Mouse (Mus musculus) embryonic facial prominence, embryonic 13.5 days (tissue): ENCODE data around the gene Vtcn1. TPM values are rescaled to one million over a fixed set of nuclear protein-coding genes. Genes with fewer than 3 reads are reported as not detected.

Experiments used
- ATAC-seq: fragments of 200-750 bp; cut with Nextera tagmentation; 2 replicates; pipeline ENCODE4 v1.8.0; 2017; ENCODE audit warnings: low read depth; ENCODE audit not compliant: insufficient number of reproducible peaks, insufficient read depth, low FRiP score, low TSS enrichment
- H3K27ac ChIP-seq: fragments of 300-500 bp; sonication (generic); 2 replicates; pipeline ENCODE4 v1.5.1; 2015; ENCODE audit warnings: moderate library complexity, mild to moderate bottlenecking, inconsistent platforms
- H3K27me3 ChIP-seq: fragments of 300-500 bp; sonication (generic); 2 replicates; pipeline ENCODE4 v1.6.1; 2015; ENCODE audit warnings: mild to moderate bottlenecking, inconsistent platforms
- H3K36me3 ChIP-seq: fragments of 300-500 bp; sonication (generic); 2 replicates; pipeline ENCODE4 v1.6.1; 2015; ENCODE audit warnings: mild to moderate bottlenecking, inconsistent platforms
- H3K4me1 ChIP-seq: fragments of 300-500 bp; sonication (generic); 2 replicates; pipeline ENCODE4 v1.6.1; 2015; ENCODE audit warnings: inconsistent platforms
- H3K4me2 ChIP-seq: fragments of 300-500 bp; sonication (generic); 2 replicates; pipeline ENCODE4 v1.6.1; 2015; ENCODE audit warnings: moderate library complexity, mild to moderate bottlenecking, inconsistent platforms
- H3K4me3 ChIP-seq: fragments of 300-500 bp; sonication (generic); 2 replicates; pipeline ENCODE4 v1.5.1; 2015; ENCODE audit warnings: mild to moderate bottlenecking, inconsistent platforms
- H3K9ac ChIP-seq: fragments of 300-500 bp; sonication (generic); 2 replicates; pipeline ENCODE4 v1.6.1; 2015; ENCODE audit warnings: mild to moderate bottlenecking, inconsistent platforms
- H3K9me3 ChIP-seq: fragments of 300-500 bp; sonication (generic); 2 replicates; pipeline ENCODE4 v1.6.1; 2016; ENCODE audit warnings: inconsistent platforms
- WGBS: fragments of 180-500 bp; shearing (Covaris S2); methylation state at CpG from one replicate; pipeline ENCODE4 v1.1.7; 2015; ENCODE audit warnings: mixed read lengths; 5-methylcytosine and 5-hydroxymethylcytosine counted together
- polyA plus RNA-seq: library from polyadenylated mRNA; unstranded; fragments of >200 nt; fragmentation: Nextera tagmentation; extraction: Ambion mirVana; gene quantifications from 2 replicates; pipeline ENCODE4 v1.2.1, GENCODE M21; 2015

The Vtcn1 gene
- polyA plus RNA-seq, 1 experiment from 2014 or later: 0.20 TPM

DNA sequence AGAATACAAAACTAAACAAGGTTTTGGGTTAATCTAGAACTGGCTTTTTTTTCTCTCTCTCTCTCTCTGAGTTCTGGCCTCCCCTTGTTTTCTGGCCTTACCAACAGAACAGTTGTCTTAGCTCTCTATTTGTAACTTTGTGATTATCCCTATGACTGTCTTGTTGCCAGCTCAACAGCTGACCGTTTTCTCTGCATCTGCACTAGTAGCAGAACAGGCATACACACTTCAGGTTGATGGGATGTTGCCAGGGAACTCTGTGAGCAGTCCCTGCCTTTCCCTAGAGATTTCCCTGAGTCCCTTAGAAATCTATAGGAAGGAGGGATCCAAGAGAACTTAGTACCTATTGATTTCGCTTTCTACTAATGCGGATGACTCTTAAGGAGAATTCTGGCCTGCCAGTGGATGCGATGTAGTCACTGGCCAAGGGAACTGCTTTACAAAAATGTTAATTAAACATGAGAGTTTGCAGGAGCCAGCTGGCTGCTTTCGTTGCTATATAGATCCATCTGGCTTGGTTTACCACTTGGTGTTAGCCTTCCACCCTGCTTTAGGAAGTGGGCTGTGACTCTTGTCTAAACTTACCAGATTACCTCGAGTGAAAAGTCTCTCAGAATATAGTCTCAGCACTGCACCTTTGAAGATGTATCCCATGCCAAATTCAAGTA is 98.9 kb downstream of the Vtcn1 start:
- 74% methylated on average over 6 of the region's 6 CpGs for WGBS
- ATAC-seq: no peak
- no peak overlapping the region for H3K4me3 ChIP-seq
- H3K4me1 ChIP-seq: peaks cover 42% of the 10 kb centered on the region
- H3K36me3 ChIP-seq: peaks cover 28% of the 10 kb centered on the region
- no peak overlapping the region for H3K4me2 ChIP-seq
- H3K9ac ChIP-seq: no peak overlapping the region
- no peak overlapping the region for H3K27ac ChIP-seq
- no peaks in the 10 kb centered on the region for H3K9me3 ChIP-seq
- no peaks in the 10 kb centered on the region for H3K27me3 ChIP-seq

DNA sequence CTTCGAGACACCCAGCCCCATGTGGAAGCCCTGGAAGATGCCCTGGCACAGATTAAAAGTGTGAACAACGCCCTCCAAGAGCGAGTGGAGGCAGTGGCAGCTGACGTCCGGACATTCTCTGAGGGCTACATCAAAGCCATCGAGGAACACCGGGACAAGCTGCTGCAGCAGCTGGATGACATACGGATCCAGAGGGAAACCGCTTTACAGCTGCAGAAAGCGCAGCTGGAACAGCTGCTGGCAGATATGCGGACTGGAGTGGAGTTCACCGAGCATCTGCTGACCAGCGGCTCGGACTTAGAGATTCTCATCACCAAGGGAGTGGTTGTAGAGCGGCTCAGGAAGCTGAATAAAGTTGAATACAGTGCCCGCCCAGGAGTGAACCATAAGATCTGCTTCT is 99.9 kb downstream of the Vtcn1 start:
- no peak overlapping the region for H3K27ac ChIP-seq
- no peak overlapping the region for H3K4me3 ChIP-seq
- H3K4me1 ChIP-seq: peaks cover 42% of the 10 kb centered on the region
- H3K4me2 ChIP-seq: no peak overlapping the region
- no peaks in the 10 kb centered on the region for H3K9me3 ChIP-seq
- no peak for ATAC-seq
- WGBS: 77% methylated on average over 16 of the region's 16 CpGs
- H3K36me3 ChIP-seq: peaks cover 38% of the 10 kb centered on the region
- no peak overlapping the region for H3K9ac ChIP-seq
- no peaks in the 10 kb centered on the region for H3K27me3 ChIP-seq

DNA sequence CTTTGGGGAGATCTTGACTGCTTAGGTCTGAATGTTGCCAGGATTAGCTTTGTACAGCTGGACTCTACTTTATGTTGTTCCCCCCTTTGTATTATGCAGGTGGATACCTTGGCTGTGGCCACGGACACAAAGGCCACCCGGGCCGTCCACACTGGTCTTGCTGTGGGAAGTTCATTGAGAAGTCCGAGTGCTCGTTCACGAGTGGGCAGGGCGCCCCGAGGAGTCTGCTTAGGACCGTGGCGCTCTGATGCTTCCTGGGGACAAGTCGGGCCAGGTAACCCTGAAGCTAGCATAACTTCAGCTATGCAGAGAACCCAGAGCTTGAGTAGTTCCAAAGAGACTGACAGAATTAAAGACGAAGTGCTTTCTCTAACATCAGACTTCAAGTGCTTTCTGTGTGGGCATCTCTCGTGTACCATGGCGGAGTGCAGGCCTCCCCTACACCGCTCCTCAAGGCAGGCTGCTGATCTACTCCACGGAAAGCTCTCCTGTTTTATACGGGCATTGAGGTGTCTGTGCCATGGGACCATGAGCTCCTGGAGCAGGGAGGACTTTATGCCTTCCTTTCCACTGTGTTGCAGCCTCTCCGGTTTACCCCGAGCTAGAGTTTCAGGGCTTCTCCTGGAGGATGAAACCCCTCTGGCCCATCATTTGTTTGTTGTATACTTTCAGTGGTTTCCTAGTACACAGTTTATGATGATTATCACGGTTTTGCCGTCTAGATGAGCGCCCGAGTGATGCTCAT is 106.2 kb downstream of the Vtcn1 start:
- no peak for ATAC-seq
- H3K27me3 ChIP-seq: no peaks in the 10 kb centered on the region
- H3K9ac ChIP-seq: no peak overlapping the region
- 93% methylated on average over 23 of the region's 23 CpGs for WGBS
- peaks cover 7% of the 10 kb centered on the region for H3K4me1 ChIP-seq
- H3K4me3 ChIP-seq: no peak overlapping the region
- H3K36me3 ChIP-seq: peaks cover 76% of the 10 kb centered on the region
- no peak overlapping the region for H3K4me2 ChIP-seq
- H3K9me3 ChIP-seq: no peaks in the 10 kb centered on the region
- H3K27ac ChIP-seq: no peak overlapping the region

DNA sequence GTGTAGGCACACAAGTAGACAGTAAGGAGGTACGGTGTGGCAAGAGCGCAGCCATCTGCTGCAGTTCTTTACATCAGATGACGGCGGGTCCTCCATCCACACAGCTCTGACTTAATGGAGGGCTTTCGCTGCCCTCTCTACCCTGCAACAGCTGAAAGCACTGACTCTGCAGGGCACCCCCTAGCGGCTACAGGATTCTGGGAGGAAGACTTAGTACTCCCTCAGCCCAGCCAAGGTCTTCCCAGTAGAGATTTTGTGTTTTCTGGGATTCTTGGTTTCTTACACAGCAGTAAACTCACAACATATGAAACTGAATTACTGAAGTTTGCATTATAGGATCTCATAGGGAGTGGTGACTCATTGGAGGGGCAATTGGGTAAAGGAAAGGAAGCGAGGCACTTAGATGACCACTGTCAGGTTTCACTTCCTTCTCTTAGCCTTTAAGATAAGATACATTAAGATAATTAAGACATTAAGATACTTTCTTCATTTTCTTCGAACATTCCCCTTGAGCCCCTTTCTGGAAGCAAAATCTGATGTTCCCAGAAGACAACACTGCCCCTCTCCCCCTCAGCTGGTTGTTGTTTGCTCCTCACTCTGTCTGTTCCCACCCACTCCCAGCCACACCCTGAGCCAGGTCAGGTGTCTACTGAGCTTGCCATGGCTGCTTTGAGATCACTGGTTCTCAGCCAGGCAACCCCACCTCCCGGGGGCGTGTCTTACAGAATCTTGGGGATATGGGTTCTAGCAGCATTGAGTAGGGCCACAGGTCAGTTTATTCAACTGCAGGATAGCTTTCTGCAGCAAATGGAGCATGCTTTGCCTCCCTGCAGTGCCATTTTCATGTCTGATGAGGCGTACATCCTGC is 107.1 kb downstream of the Vtcn1 start:
- H3K9me3 ChIP-seq: no peaks in the 10 kb centered on the region
- ATAC-seq: no peak
- 80% methylated on average over 11 of the region's 11 CpGs for WGBS
- no peak overlapping the region for H3K4me2 ChIP-seq
- peaks cover 78% of the 10 kb centered on the region for H3K36me3 ChIP-seq
- H3K27ac ChIP-seq: no peak overlapping the region
- H3K4me1 ChIP-seq: no peaks in the 10 kb centered on the region
- H3K4me3 ChIP-seq: no peak overlapping the region
- H3K9ac ChIP-seq: no peak overlapping the region
- H3K27me3 ChIP-seq: no peaks in the 10 kb centered on the region

DNA sequence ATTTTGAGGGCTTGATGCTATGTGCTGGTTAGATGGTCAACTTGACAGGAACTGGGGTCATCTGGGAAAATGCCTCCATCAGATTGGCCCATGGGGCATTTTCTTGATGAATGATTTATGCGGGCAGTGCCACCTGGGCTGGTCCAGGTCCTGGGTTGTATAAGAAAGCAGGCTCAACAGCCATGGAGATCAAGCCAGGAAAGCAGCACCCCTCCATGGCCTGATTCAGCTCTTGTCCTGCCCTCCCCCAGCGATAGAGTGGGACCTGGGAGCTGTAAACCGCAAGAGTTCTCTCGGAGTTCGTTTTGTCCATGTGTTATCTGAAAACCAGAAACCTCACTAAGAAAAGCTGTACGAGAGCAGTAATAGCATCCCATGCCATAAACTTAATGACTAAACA is 110.3 kb downstream of the Vtcn1 start:
- Histone ChIP-seq H3K4me2 (no peak overlapping the region), H3K27ac (no peak overlapping the region), H3K9ac (no peak overlapping the region), H3K27me3 (no peaks in the 10 kb centered on the region), H3K4me1 (no peaks in the 10 kb centered on the region), H3K9me3 (no peaks in the 10 kb centered on the region), H3K36me3 (peaks cover 84% of the 10 kb centered on the region), H3K4me3 (no peak overlapping the region)
- ATAC-seq: no peak
- 91% methylated on average over 6 of the region's 6 CpGs for WGBS

DNA sequence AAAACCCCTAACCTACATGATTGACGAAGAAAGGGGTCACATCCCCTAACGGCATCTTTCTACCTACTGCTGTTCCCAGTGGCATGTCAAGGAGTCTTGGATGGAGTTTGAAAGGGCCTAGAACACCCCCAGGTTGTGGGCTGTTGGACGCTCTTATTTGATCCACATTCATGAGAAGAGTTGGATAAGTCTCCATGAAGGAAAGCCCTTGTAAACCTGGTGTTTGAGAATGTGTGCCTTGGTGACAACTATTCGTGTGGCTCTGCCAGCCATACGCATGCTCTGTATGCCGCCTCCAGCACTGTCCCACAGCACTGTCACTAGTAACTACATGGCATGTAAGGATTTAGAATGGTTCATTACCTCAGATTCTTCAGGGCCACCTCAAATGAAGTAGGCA is 110.9 kb downstream of the Vtcn1 start:
- H3K4me2 ChIP-seq: no peak overlapping the region
- ATAC-seq: no peak
- H3K9me3 ChIP-seq: no peaks in the 10 kb centered on the region
- no peak overlapping the region for H3K4me3 ChIP-seq
- H3K9ac ChIP-seq: no peak overlapping the region
- WGBS: 97% methylated on average over 6 of the region's 6 CpGs
- H3K36me3 ChIP-seq: peaks cover 85% of the 10 kb centered on the region
- no peaks in the 10 kb centered on the region for H3K4me1 ChIP-seq
- H3K27me3 ChIP-seq: no peaks in the 10 kb centered on the region
- H3K27ac ChIP-seq: no peak overlapping the region

DNA sequence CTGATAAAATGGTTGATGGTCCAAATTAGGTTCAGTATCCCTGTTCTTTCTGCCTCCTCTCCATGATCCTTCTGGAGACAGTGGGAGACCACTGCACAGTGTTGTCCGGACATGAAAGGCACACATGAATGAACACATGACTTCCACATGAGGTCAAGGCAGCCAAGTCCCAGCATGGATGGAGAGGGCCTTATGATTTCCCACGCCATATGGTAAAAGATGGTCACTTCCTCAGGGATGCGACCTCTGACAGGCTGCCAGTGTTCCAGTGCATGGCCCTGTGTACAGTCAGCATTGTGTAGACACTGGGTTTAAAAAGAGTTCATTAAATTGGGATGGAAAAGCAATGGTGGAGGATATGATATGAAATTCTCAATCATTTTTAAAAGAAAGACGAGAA is 113.0 kb downstream of the Vtcn1 start:
- Histone ChIP-seq H3K4me2 (no peak overlapping the region), H3K27me3 (no peaks in the 10 kb centered on the region), H3K9ac (no peak overlapping the region), H3K4me1 (no peaks in the 10 kb centered on the region), H3K27ac (no peak overlapping the region), H3K9me3 (no peaks in the 10 kb centered on the region), H3K36me3 (peaks cover 79% of the 10 kb centered on the region), H3K4me3 (no peak overlapping the region)
- 90% methylated on average over 4 of the region's 4 CpGs for WGBS
- no peak for ATAC-seq

DNA sequence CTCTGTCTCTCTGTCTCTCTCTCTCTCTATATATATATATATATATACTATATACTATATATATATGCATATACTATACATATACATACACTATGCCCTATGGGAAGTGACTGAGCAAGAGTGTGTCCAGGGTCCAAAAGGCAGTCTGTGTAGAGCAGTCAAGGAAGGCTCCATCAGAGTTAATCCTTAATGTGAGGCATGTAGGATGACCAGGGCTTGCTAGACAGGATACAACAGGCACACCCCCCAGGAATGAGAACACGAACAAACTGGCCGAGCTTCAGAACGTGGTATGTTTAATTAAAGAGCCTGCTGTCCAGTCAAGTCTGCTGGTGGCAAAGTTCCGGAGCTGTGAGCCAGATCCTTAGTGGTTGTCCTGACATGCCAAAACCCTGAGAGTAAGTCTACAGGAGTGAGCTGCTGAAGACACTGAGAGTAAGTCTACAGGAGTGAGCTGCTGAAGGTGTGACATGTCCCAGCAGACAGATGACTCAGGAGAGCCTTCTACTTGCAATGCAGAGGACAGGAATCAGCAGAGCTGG is 115.3 kb downstream of the Vtcn1 start:
- H3K27ac ChIP-seq: no peak overlapping the region
- ATAC-seq: no peak
- no peaks in the 10 kb centered on the region for H3K4me1 ChIP-seq
- H3K27me3 ChIP-seq: no peaks in the 10 kb centered on the region
- H3K36me3 ChIP-seq: peaks cover 86% of the 10 kb centered on the region
- H3K9me3 ChIP-seq: no peaks in the 10 kb centered on the region
- H3K4me3 ChIP-seq: no peak overlapping the region
- no peak overlapping the region for H3K9ac ChIP-seq
- H3K4me2 ChIP-seq: no peak overlapping the region
- 82% methylated on average over 4 of the region's 4 CpGs for WGBS

Other genes starting within 250 kb of the Vtcn1 start
- gene Man1a2, start 140.0 kb upstream of the Vtcn1 start, polyA plus RNA-seq: 64.1 and 64.5 TPM in 2 replicates
- gene Trim45, start 96.7 kb downstream of the Vtcn1 start, polyA plus RNA-seq: 7.7 and 8.2 TPM in 2 replicates
- 15.5 and 15.9 TPM in 2 replicates for gene Ttf2, start 144.2 kb downstream of the Vtcn1 start, polyA plus RNA-seq
- gene Cd101, start 204.1 kb downstream of the Vtcn1 start, polyA plus RNA-seq: 0.10 TPM in 1 of 2 replicates, not detected in the other